Mouse (Mus musculus) thymus, adult 2 months (tissue): Measurements from ENCODE around the gene Cdk16. TPM values are rescaled to one million over a fixed set of nuclear protein-coding genes. Genes with fewer than 3 reads are reported as not detected.

Experiments used
- DNase-seq: peaks from one replicate; pipeline ENCODE4 v3.0.0; 2021
- H3K27ac ChIP-seq: fragments of 200-500 bp; 2 replicates; pipeline ENCODE4 v1.5.1; 2012; ENCODE audit warnings: low read length, control low read depth; ENCODE audit not compliant: control insufficient read depth, insufficient read depth
- H3K27me3 ChIP-seq: fragments of 200-500 bp; 2 replicates; pipeline ENCODE4 v1.6.1; 2012; ENCODE audit warnings: mild to moderate bottlenecking, low read length, moderate library complexity, mixed read lengths; ENCODE audit not compliant: control insufficient read depth, insufficient read depth
- H3K36me3 ChIP-seq: fragments of 200-500 bp; 2 replicates; pipeline ENCODE4 v1.6.1; 2012; ENCODE audit warnings: mild to moderate bottlenecking, low read length, moderate library complexity; ENCODE audit not compliant: control insufficient read depth, insufficient read depth
- H3K4me1 ChIP-seq: fragments of 200-500 bp; replicated peaks from 2 replicates; pipeline ENCODE4 v1.6.1; 2012; ENCODE audit warnings: low read length; ENCODE audit not compliant: control insufficient read depth, insufficient read depth
- H3K4me3 ChIP-seq: fragments of 200-500 bp; 2 replicates; pipeline ENCODE4 v1.5.1; 2012; ENCODE audit warnings: mild to moderate bottlenecking, low read length, control low read depth, moderate library complexity; ENCODE audit not compliant: control insufficient read depth, insufficient read depth
- CTCF ChIP-seq: fragments of 200-500 bp; IDR thresholded peaks from 2 replicates; pipeline ENCODE4 v1.5.1; 2012; ENCODE audit warnings: mild to moderate bottlenecking, control low read depth, low read length, moderate library complexity, borderline replicate concordance; ENCODE audit not compliant: control insufficient read depth, poor library complexity, insufficient read depth; ENCODE audit errors: extremely low read depth
- POLR2A ChIP-seq: fragments of 200-500 bp; IDR thresholded peaks from 2 replicates; pipeline ENCODE4 v1.6.1; 2012; ENCODE audit warnings: mild to moderate bottlenecking, low read length, control low read depth, moderate library complexity; ENCODE audit not compliant: control insufficient read depth, poor library complexity, insufficient read depth; ENCODE audit errors: extremely low read depth
- WGBS: fragments of 180-500 bp; shearing (Covaris S2); methylation state at CpG from one replicate; pipeline ENCODE4 v1.1.7; 2018; 5-methylcytosine and 5-hydroxymethylcytosine counted together
- polyA plus RNA-seq: library from polyadenylated mRNA; depleted of rRNA; stranded (reverse); fragments of >200 nt; gene quantifications from 2 replicates; pipeline ENCODE4 v1.2.3, GENCODE M21; 2012; rRNA removed

Gene Cdk16
- polyA plus RNA-seq, 1 experiment = 211 TPM

- no peaks in the 10 kb centered on the region for H3K27me3 ChIP-seq
- over 99% methylated on average over 4 of the region's 4 CpGs for WGBS
These were observed 48.7 kb downstream of the Cdk16 start for GRCm38 (mm10) chrX:20736479-20736878.

GRCm38 (mm10) chrX:20748829-20749228 lies 61.1 kb downstream of the Cdk16 start:
- TF ChIP-seq POLR2A (no peak), CTCF (no peak)
- Histone ChIP-seq H3K36me3 (no peaks in the 10 kb centered on the region), H3K27me3 (no peaks in the 10 kb centered on the region), H3K27ac (no peak overlapping the region), H3K4me1 (no peaks in the 10 kb centered on the region), H3K4me3 (no peak overlapping the region)
- 100% methylated on average over 2 of the region's 2 CpGs for WGBS
- DNase-seq = no peak

More at GRCm38 (mm10) chrX:20736479-20736878, 48.7 kb downstream of the Cdk16 start:
- H3K27ac ChIP-seq = no peak overlapping the region
- H3K4me1 ChIP-seq = no peaks in the 10 kb centered on the region
- no peaks in the 10 kb centered on the region for H3K36me3 ChIP-seq
- DNase-seq = no peak
- no peak overlapping the region for H3K4me3 ChIP-seq
- no peak for TF ChIP-seq CTCF

Other genes starting within 250 kb of the Cdk16 start
- 0.45 TPM in 1 of 2 replicates, not detected in the other for gene Rgn, start 138.2 kb upstream of the Cdk16 start, polyA plus RNA-seq
- 127 and 131 TPM in 2 replicates for gene Rbm10, start 70.5 kb upstream of the Cdk16 start, polyA plus RNA-seq
- 117 and 150 TPM in 2 replicates for gene Ndufb11, start 70.3 kb upstream of the Cdk16 start, polyA plus RNA-seq
- 429 and 454 TPM in 2 replicates for gene Uba1, start 29.6 kb upstream of the Cdk16 start, polyA plus RNA-seq
- gene Usp11, start 16.0 kb downstream of the Cdk16 start, polyA plus RNA-seq = 38.3 and 39.3 TPM in 2 replicates
- 194 and 224 TPM in 2 replicates for gene Araf, start 109.9 kb downstream of the Cdk16 start, polyA plus RNA-seq
- 8.3 and 12.0 TPM in 2 replicates for gene Timp1, start 182.2 kb downstream of the Cdk16 start, polyA plus RNA-seq
- 0.67 and 0.88 TPM in 2 replicates for gene Syn1, start 233.1 kb downstream of the Cdk16 start, polyA plus RNA-seq
- gene Cfp, start 243.6 kb downstream of the Cdk16 start, polyA plus RNA-seq = 80.6 and 81.6 TPM in 2 replicates